Comparison of ENCODE assay signal across 24 mouse cellular contexts in genomic region chr8:100144124-100144680, GRCm38 (mm10).
DNase-seq lines count a peak whose midpoint lies in the region; ATAC-seq and TF ChIP-seq lines count a peak whose summit lies in the region.
"Had no signal": no experiment of that assay in that cellular context is flagged by ENCODE, and none has a peak within 500 bp of the region (broad histone marks: within the 10 kb centered on the region; RNA-seq: fewer than 3 reads in every experiment).

No protein-coding gene starts in this region.

- H3K27me3 ChIP-seq in forebrain, embryonic 13.5 days: no peaks in the 10 kb centered on the region
- no peaks in the 10 kb centered on the region for H3K27me3 ChIP-seq in forebrain, postnatal 0 days (ENCODE audit: insufficient read depth, low read length)
- no peaks in the 10 kb centered on the region for H3K27me3 ChIP-seq in forebrain, embryonic 15.5 days
- H3K27me3 ChIP-seq in forebrain, embryonic 11.5 days (ENCODE audit: control insufficient read depth, insufficient read depth, low read length): no peaks in the 10 kb centered on the region
- H3K27me3 ChIP-seq: CH12.LX; embryonic facial prominence, embryonic 13.5 days; embryonic facial prominence, embryonic 15.5 days had no signal

- H3K4me1 ChIP-seq in forebrain, embryonic 13.5 days: no peaks in the 10 kb centered on the region
- no peaks in the 10 kb centered on the region for H3K4me1 ChIP-seq in forebrain, postnatal 0 days (ENCODE audit: insufficient read depth)
- H3K4me1 ChIP-seq in forebrain, embryonic 15.5 days: 0 out of 2 replicates have a peak, but pooled peaks cover 10% of the 10 kb centered on the region
- no peaks in the 10 kb centered on the region for H3K4me1 ChIP-seq in forebrain, embryonic 11.5 days (replicated peaks; ENCODE audit: control insufficient read depth, insufficient read depth, low read length)
- H3K4me1 ChIP-seq: embryonic facial prominence, embryonic 13.5 days; embryonic facial prominence, embryonic 15.5 days had no signal

- no peak overlapping the region for H3K4me3 ChIP-seq in forebrain, embryonic 13.5 days
- no peak overlapping the region for H3K4me3 ChIP-seq in forebrain, postnatal 0 days (ENCODE audit: low read depth, low read length)
- no peak overlapping the region for H3K4me3 ChIP-seq in forebrain, embryonic 15.5 days
- H3K4me3 ChIP-seq in forebrain, embryonic 11.5 days (ENCODE audit: low read depth, low read length): no peak overlapping the region
- H3K4me3 ChIP-seq: embryonic facial prominence, embryonic 13.5 days; embryonic facial prominence, embryonic 15.5 days; erythroblast, embryonic 14.5 days had no signal

- ATAC-seq in forebrain, embryonic 13.5 days: 0 out of 2 replicates have a peak, but pooled peaks have one; percentile 43
- ATAC-seq in forebrain, postnatal 0 days: no peak
- peak; percentile 58; the same call in 1 of the 2 replicates for ATAC-seq in forebrain, embryonic 15.5 days (replicated peaks)
- no peak for ATAC-seq in forebrain, embryonic 11.5 days (replicated peaks; ENCODE audit: low FRiP score)
- ATAC-seq: activated CD4-positive, CD25-positive, alpha-beta regulatory T cell, adult 4 months; CD4-positive, CD25-positive, alpha-beta regulatory T cell, adult 4 months; Patski had no signal

- no peak for TF ChIP-seq POLR2A in brain, embryonic 14.5 days (IDR thresholded peaks at IDR 0.05; ENCODE audit: borderline replicate concordance, extremely low read depth, insufficient read depth, insufficient read length, poor library complexity, severe bottlenecking)

- TF ChIP-seq CTCF in forebrain, postnatal 0 days (IDR thresholded peaks at IDR 0.05; ENCODE audit: low read depth): no peak
- no peak for TF ChIP-seq CTCF in brain, embryonic 14.5 days (IDR thresholded peaks at IDR 0.05; ENCODE audit: borderline replicate concordance, extremely low read depth, insufficient read depth, insufficient read length)

- no peak overlapping the region for H3K9ac ChIP-seq in forebrain, embryonic 13.5 days
- no peak overlapping the region for H3K9ac ChIP-seq in forebrain, postnatal 0 days
- H3K9ac ChIP-seq in forebrain, embryonic 15.5 days (replicated peaks): no peak overlapping the region
- no peak overlapping the region for H3K9ac ChIP-seq in forebrain, embryonic 11.5 days (ENCODE audit: low read length)
- H3K9ac ChIP-seq: embryonic facial prominence, embryonic 13.5 days; embryonic facial prominence, embryonic 15.5 days had no signal

- H3K9me3 ChIP-seq in forebrain, embryonic 13.5 days (replicated peaks): no peaks in the 10 kb centered on the region
- no peaks in the 10 kb centered on the region for H3K9me3 ChIP-seq in forebrain, postnatal 0 days (ENCODE audit: low read length)
- H3K9me3 ChIP-seq in forebrain, embryonic 15.5 days: no peaks in the 10 kb centered on the region
- no peaks in the 10 kb centered on the region for H3K9me3 ChIP-seq in forebrain, embryonic 11.5 days (ENCODE audit: control insufficient read depth, low read length)
- H3K9me3 ChIP-seq: embryonic facial prominence, embryonic 13.5 days; embryonic facial prominence, embryonic 15.5 days had no signal

- no peak for DNase-seq in forebrain, postnatal 0 days
- DNase-seq in forebrain, embryonic 11.5 days (ENCODE audit: low spot score): no peak
- peak; percentile 59 for DNase-seq in brain, embryonic 14.5 days (ENCODE audit: low read depth)
- DNase-seq: adrenal gland, adult 8-10 months; adrenal gland, postnatal 14 days; adrenal gland, postnatal 36 days; B cell, adult 2 months; cerebellum, adult 11 months; cerebellum, adult 18-20 months; cerebellum, adult 8-10 months; cerebellum, adult 9-11 months; cerebellum, postnatal 14 days; cerebellum, postnatal 36 days; embryo, embryonic 11 days had no signal

- no peak overlapping the region for H3K4me2 ChIP-seq in forebrain, embryonic 13.5 days
- no peak overlapping the region for H3K4me2 ChIP-seq in forebrain, postnatal 0 days (ENCODE audit: low read depth)
- H3K4me2 ChIP-seq in forebrain, embryonic 15.5 days (replicated peaks): no peak overlapping the region
- H3K4me2 ChIP-seq in forebrain, embryonic 11.5 days (ENCODE audit: low read depth, low read length, severe bottlenecking): no peak overlapping the region
- H3K4me2 ChIP-seq: embryonic facial prominence, embryonic 13.5 days; embryonic facial prominence, embryonic 15.5 days had no signal

- WGBS in forebrain, embryonic 13.5 days: 62% methylated on average over 5 of the region's 5 CpGs
- WGBS in forebrain, postnatal 0 days: 27% methylated on average over 5 of the region's 5 CpGs
- 36% methylated on average over 5 of the region's 5 CpGs for WGBS in forebrain, embryonic 15.5 days
- WGBS in forebrain, embryonic 11.5 days: 76% methylated on average over 5 of the region's 5 CpGs

- no peak overlapping the region for H3K27ac ChIP-seq in forebrain, embryonic 13.5 days
- no peak overlapping the region for H3K27ac ChIP-seq in forebrain, postnatal 0 days (ENCODE audit: low read depth, low read length)
- no peak overlapping the region for H3K27ac ChIP-seq in forebrain, embryonic 15.5 days (replicated peaks)
- no peak overlapping the region for H3K27ac ChIP-seq in forebrain, embryonic 11.5 days (ENCODE audit: low read depth, low read length)
- H3K27ac ChIP-seq: embryonic facial prominence, embryonic 13.5 days; embryonic facial prominence, embryonic 15.5 days had no signal

- H3K36me3 ChIP-seq in forebrain, embryonic 13.5 days (ENCODE audit: poor library complexity, severe bottlenecking): no peaks in the 10 kb centered on the region
- no peaks in the 10 kb centered on the region for H3K36me3 ChIP-seq in forebrain, postnatal 0 days (ENCODE audit: insufficient read depth)
- H3K36me3 ChIP-seq in forebrain, embryonic 15.5 days: no peaks in the 10 kb centered on the region
- no peaks in the 10 kb centered on the region for H3K36me3 ChIP-seq in forebrain, embryonic 11.5 days (ENCODE audit: control insufficient read depth, insufficient read depth, low read length)
- H3K36me3 ChIP-seq: embryonic facial prominence, embryonic 13.5 days; embryonic facial prominence, embryonic 15.5 days; G1E had no signal

Comparison
In these comparisons a context has a peak if more than half of its experiments do, and no peak if none do; other contexts are left out.
1. ATAC-seq: peak in forebrain, embryonic 13.5 days (single experiment) and forebrain, embryonic 15.5 days (single experiment); none in forebrain, postnatal 0 days (single experiment) and forebrain, embryonic 11.5 days (single experiment).